Mouse (Mus musculus) CH12.LX (cell line): ENCODE results near the gene Klhl31. TPM values are rescaled to one million over a fixed set of nuclear protein-coding genes. Genes with fewer than 3 reads are reported as not detected.
A peak's percentile ranks its signal among the peaks of the same experiment; 100 is the strongest.

Source experiments
- DNase-seq: peaks from one replicate; pipeline ENCODE4 v3.0.0-alpha.2; 2013; ENCODE audit errors: extremely low read depth
- H3K27ac ChIP-seq: 2 replicates; pipeline ENCODE4 v1.5.1; 2012; ENCODE audit warnings: low read depth, mild to moderate bottlenecking, control low read depth, moderate library complexity; ENCODE audit not compliant: insufficient read depth
- H3K27me3 ChIP-seq: replicated peaks from 2 replicates; pipeline ENCODE3; 2012; ENCODE audit warnings: inconsistent platforms
- H3K36me3 ChIP-seq, 2 experiments: replicated peaks in 1 of 2; 2 replicates each; pipeline versions ENCODE3 to v1.6.1; 2012; ENCODE audit warnings: inconsistent platforms in 1 of 2, low read length in 1 of 2, mild to moderate bottlenecking in 1 of 2, mixed read lengths in 1 of 2, moderate library complexity in 1 of 2; ENCODE audit not compliant: control insufficient read depth in 1 of 2, insufficient read depth in 1 of 2
- H3K4me1 ChIP-seq, 2 experiments: 2 replicates each; pipeline ENCODE4 v1.6.1; 2012; ENCODE audit warnings: inconsistent platforms in 1 of 2, moderate library complexity in 1 of 2; ENCODE audit not compliant: insufficient read depth in 2 of 2, control insufficient read depth in 1 of 2
- H3K4me2 ChIP-seq: 2 replicates; pipeline ENCODE4 v1.6.1; 2012; ENCODE audit warnings: low read depth, mild to moderate bottlenecking, control low read depth; ENCODE audit not compliant: poor library complexity, insufficient read depth, severe bottlenecking
- H3K4me3 ChIP-seq, 3 experiments: fragments of 150-350 bp in 1 of 3; sonication (generic) in 1 of 3; replicated peaks in 1 of 3; 2 replicates each; pipeline versions ENCODE3 to v1.5.1; 2011 to 2012; ENCODE audit warnings: low read depth in 2 of 3, low read length in 2 of 3, mild to moderate bottlenecking in 2 of 3, moderate library complexity in 2 of 3, control low read depth in 1 of 3, improper control_type of control experiment in 1 of 3, inconsistent platforms in 1 of 3, mixed read lengths in 1 of 3; ENCODE audit not compliant: poor library complexity in 1 of 3
- H3K79me2 ChIP-seq: replicated peaks from 2 replicates; pipeline ENCODE4 v1.6.1; 2012; ENCODE audit warnings: mild to moderate bottlenecking, moderate library complexity; ENCODE audit not compliant: control insufficient read depth, poor library complexity, insufficient read depth, severe bottlenecking; ENCODE audit errors: extremely low read depth
- H3K9ac ChIP-seq: 2 replicates; pipeline ENCODE4 v1.6.1; 2012; ENCODE audit warnings: low read depth, mild to moderate bottlenecking, control low read depth, moderate library complexity; ENCODE audit not compliant: insufficient read depth
- H3K9me3 ChIP-seq: replicated peaks from 2 replicates; pipeline ENCODE3; 2012; ENCODE audit warnings: low read length, inconsistent platforms, mixed read lengths
- BHLHE40 ChIP-seq: IDR thresholded peaks from 2 replicates; pipeline ENCODE4 v1.6.1; 2011; ENCODE audit warnings: mild to moderate bottlenecking, low read depth, low read length, improper control_type of control experiment
- CHD1 ChIP-seq: IDR thresholded peaks from 2 replicates; pipeline ENCODE4 v1.6.1; 2012; ENCODE audit warnings: low read depth, low read length, improper control_type of control experiment, inconsistent platforms
- CHD2 ChIP-seq: IDR thresholded peaks from 2 replicates; pipeline ENCODE4 v1.6.1; 2011; ENCODE audit warnings: low read length, improper control_type of control experiment
- CTCF ChIP-seq, 2 experiments: IDR thresholded peaks in 1 of 2; conservative IDR thresholded peaks in 1 of 2; 2 replicates each; pipeline ENCODE4 v1.5.1; 2011 to 2012; ENCODE audit warnings: low read depth in 2 of 2, low read length in 2 of 2, improper control_type of control experiment in 1 of 2, inconsistent platforms in 1 of 2, mild to moderate bottlenecking in 1 of 2, moderate library complexity in 1 of 2
- ELF1 ChIP-seq: IDR thresholded peaks from 2 replicates; pipeline ENCODE4 v1.6.1; 2014; ENCODE audit warnings: low read depth, mild to moderate bottlenecking, inconsistent platforms, low read length, improper control_type of control experiment
- EP300 ChIP-seq: IDR thresholded peaks from 2 replicates; pipeline ENCODE4 v1.6.1; 2011; ENCODE audit warnings: low read length, improper control_type of control experiment
- GABPA ChIP-seq: IDR thresholded peaks from 2 replicates; pipeline ENCODE4 v1.6.1; 2012; ENCODE audit warnings: low read depth, low read length, improper control_type of control experiment, inconsistent platforms; ENCODE audit not compliant: insufficient replicate concordance
- HCFC1 ChIP-seq: IDR thresholded peaks from 2 replicates; pipeline ENCODE4 v1.6.1; 2012; ENCODE audit warnings: low read depth, mild to moderate bottlenecking, inconsistent platforms, low read length, improper control_type of control experiment
- IRF4 ChIP-seq: IDR thresholded peaks from 2 replicates; pipeline ENCODE4 v1.6.1; 2014; ENCODE audit warnings: low read depth, mild to moderate bottlenecking, inconsistent platforms, low read length, improper control_type of control experiment
- JUN ChIP-seq: IDR thresholded peaks from 2 replicates; pipeline ENCODE4 v1.6.1; 2011; ENCODE audit warnings: low read depth, mild to moderate bottlenecking, low read length, improper control_type of control experiment, moderate library complexity; ENCODE audit not compliant: insufficient read depth
- JUND ChIP-seq: conservative IDR thresholded peaks from 2 replicates; pipeline ENCODE4 v1.6.1; 2011; ENCODE audit warnings: low read depth, low read length, improper control_type of control experiment
- KAT2A ChIP-seq: IDR thresholded peaks from 2 replicates; pipeline ENCODE4 v1.6.1; 2012; ENCODE audit warnings: low read length, improper control_type of control experiment, inconsistent platforms; ENCODE audit not compliant: insufficient replicate concordance
- MAFK ChIP-seq: IDR thresholded peaks from 2 replicates; pipeline ENCODE4 v1.6.1; 2011; ENCODE audit warnings: low read length, improper control_type of control experiment; ENCODE audit not compliant: insufficient replicate concordance
- MAX ChIP-seq: IDR thresholded peaks from 2 replicates; pipeline ENCODE4 v1.6.1; 2011; ENCODE audit warnings: low read length, improper control_type of control experiment
- MEF2A ChIP-seq: IDR thresholded peaks from 2 replicates; pipeline ENCODE4 v1.6.1; 2014; ENCODE audit warnings: low read depth, mild to moderate bottlenecking, inconsistent platforms, low read length, improper control_type of control experiment, borderline replicate concordance
- MXI1 ChIP-seq: IDR thresholded peaks from 2 replicates; pipeline ENCODE4 v1.6.1; 2011; ENCODE audit warnings: mild to moderate bottlenecking, low read depth, low read length, improper control_type of control experiment
- MYC ChIP-seq: IDR thresholded peaks from 2 replicates; pipeline ENCODE4 v1.6.1; 2011; ENCODE audit warnings: low read depth, mild to moderate bottlenecking, improper control_type of control experiment, low read length
- NELFE ChIP-seq: IDR thresholded peaks from 2 replicates; pipeline ENCODE4 v1.6.1; 2011; ENCODE audit warnings: low read depth, low read length, improper control_type of control experiment
- NRF1 ChIP-seq: IDR thresholded peaks from 2 replicates; pipeline ENCODE4 v1.6.1; 2014; ENCODE audit warnings: low read depth, mild to moderate bottlenecking, inconsistent platforms, low read length, improper control_type of control experiment, moderate library complexity
- PAX5 ChIP-seq: IDR thresholded peaks from 2 replicates; pipeline ENCODE4 v1.6.1; 2012; ENCODE audit warnings: low read length, inconsistent platforms, mixed read lengths
- POLR2A ChIP-seq: IDR thresholded peaks from 2 replicates; pipeline ENCODE4 v1.6.1; 2011; ENCODE audit warnings: low read depth, mild to moderate bottlenecking, improper control_type of control experiment, low read length
- POLR2AphosphoS2 ChIP-seq: IDR thresholded peaks from 2 replicates; pipeline ENCODE4 v1.6.1; 2011; ENCODE audit warnings: low read depth, low read length, improper control_type of control experiment
- RAD21 ChIP-seq: IDR thresholded peaks from 2 replicates; pipeline ENCODE4 v1.6.1; 2011; ENCODE audit warnings: low read depth, mild to moderate bottlenecking, low read length, improper control_type of control experiment, moderate library complexity
- SIN3A ChIP-seq: IDR thresholded peaks from 2 replicates; pipeline ENCODE4 v1.6.1; 2012; ENCODE audit warnings: low read length, improper control_type of control experiment, inconsistent platforms
- SMC3 ChIP-seq: IDR thresholded peaks from 2 replicates; pipeline ENCODE4 v1.6.1; 2011; ENCODE audit warnings: low read depth, low read length, improper control_type of control experiment
- TBP ChIP-seq: conservative IDR thresholded peaks from 2 replicates; pipeline ENCODE4 v1.6.1; 2011; ENCODE audit warnings: low read depth, low read length, improper control_type of control experiment
- TCF12 ChIP-seq: IDR thresholded peaks from 2 replicates; pipeline ENCODE4 v1.6.1; 2014; ENCODE audit warnings: low read depth, mild to moderate bottlenecking, inconsistent platforms, low read length, improper control_type of control experiment
- UBTF ChIP-seq: IDR thresholded peaks from 2 replicates; pipeline ENCODE4 v1.6.1; 2012; ENCODE audit warnings: low read depth, mild to moderate bottlenecking, inconsistent platforms, low read length, improper control_type of control experiment, moderate library complexity
- USF2 ChIP-seq: conservative IDR thresholded peaks from 2 replicates; pipeline ENCODE4 v1.6.1; 2011; ENCODE audit warnings: low read depth, low read length, improper control_type of control experiment
- ZC3H11A ChIP-seq: IDR thresholded peaks from 2 replicates; pipeline ENCODE4 v1.6.1; 2012; ENCODE audit warnings: low read depth, mild to moderate bottlenecking, inconsistent platforms, low read length, improper control_type of control experiment
- ZMIZ1 ChIP-seq: IDR thresholded peaks from 2 replicates; pipeline ENCODE4 v1.6.1; 2012; ENCODE audit warnings: low read depth, mild to moderate bottlenecking, inconsistent platforms, low read length, improper control_type of control experiment
- ZNF384 ChIP-seq: IDR thresholded peaks from 2 replicates; pipeline ENCODE4 v1.6.1; 2012; ENCODE audit warnings: low read depth, low read length, improper control_type of control experiment, inconsistent platforms
- dilution Hi-C: fragments of 300-500 bp; cut with MboI; formaldehyde crosslinking; loops from 2 replicates; pipeline ENCODE4 v1.14.3; 2020; ENCODE audit warnings: low sequenced_read_pairs; ENCODE audit not compliant: extremely low pct_unique_long_range_greater_than_20kb, extremely low pct_ligation_motif_present
- in situ Hi-C: fragments of 300-500 bp; cut with MboI; formaldehyde crosslinking; loops from 3 replicates; pipeline ENCODE4 v1.14.3; 2019; ENCODE audit warnings: low sequenced_read_pairs, low pct_ligation_motif_present, low pct_unique_long_range_greater_than_20kb, mixed read lengths
- polyA plus RNA-seq: library from polyadenylated mRNA; unstranded; fragments of >175 nt; gene quantifications from 2 replicates; pipeline ENCODE4 v1.2.1, GENCODE M21; 2012; ENCODE audit warnings: low read depth; ENCODE audit not compliant: insufficient read length
- total RNA-seq, 2 experiments: library from RNA; depleted of rRNA; stranded (reverse); fragments of 300-350 nt in 1 of 2; fragments of >200 nt in 1 of 2; gene quantifications; 2 replicates each; pipeline ENCODE4 v1.2.3; 2012 to 2014

Klhl31 gene
- total and polyA plus RNA-seq, 3 experiments: not detected

GRCm38 (mm10) chr9:77655181-77655934 lies 19.1 kb downstream of the Klhl31 start:
- in situ Hi-C loops (loop anchor here (25.0 kb wide), 1 partner anchor 382 kb away; no protein-coding TSS in a partner anchor), dilution Hi-C loops (no loop called here)
- H3K4me3 ChIP-seq: peak overlapping the region; percentile 10 to 82 (median 49)
- H3K79me2 ChIP-seq: no peaks in the 10 kb centered on the region
- H3K4me1 ChIP-seq: peaks cover 16 to 24% of the 10 kb centered on the region in 2 experiments
- no peaks in the 10 kb centered on the region for H3K27me3 ChIP-seq
- H3K36me3 ChIP-seq: no peaks in the 10 kb centered on the region
- H3K9me3 ChIP-seq: peaks cover 4% of the 10 kb centered on the region
- no peak for DNase-seq
- H3K9ac ChIP-seq: no peak overlapping the region; the same call in 1 of the 2 replicates
- H3K27ac ChIP-seq: no peak overlapping the region
- TF ChIP-seq ELF1 (no peak; the same call in 1 of the 2 replicates), JUND (no peak), NELFE (no peak)
- peak overlapping the region; percentile 90 for H3K4me2 ChIP-seq

DNA sequence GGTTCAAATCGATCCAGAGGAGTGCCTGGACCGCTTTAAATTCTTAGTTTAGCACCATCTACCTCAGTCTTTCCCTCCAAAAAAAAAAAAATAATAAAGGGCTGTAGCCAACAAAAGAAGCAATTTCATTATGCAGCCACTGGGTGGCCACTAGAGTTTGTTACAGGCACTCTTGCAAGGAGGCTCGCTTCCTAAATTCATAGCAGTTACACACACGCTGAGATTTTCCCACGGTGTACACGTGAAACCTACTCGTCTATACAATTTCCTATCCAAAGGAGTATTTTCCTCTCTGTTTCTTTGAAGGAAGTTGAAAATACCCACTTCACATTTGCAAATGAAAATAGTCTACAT lies 19.6 kb downstream of the Klhl31 start:
- Histone ChIP-seq H3K9me3 (peaks cover 4% of the 10 kb centered on the region), H3K4me1 (peaks cover 16 to 24% of the 10 kb centered on the region in 2 experiments), H3K27ac (no peak overlapping the region), H3K27me3 (no peaks in the 10 kb centered on the region), H3K4me2 (peak overlapping the region; percentile 90), H3K79me2 (no peaks in the 10 kb centered on the region), H3K4me3 (peak overlapping the region; percentile 10 to 82 (median 49)), H3K36me3 (no peaks in the 10 kb centered on the region), H3K9ac (no peak overlapping the region)
- dilution Hi-C loops: no loop called here
- peak; percentile 86 for DNase-seq
- in situ Hi-C loops: loop anchor here (25.0 kb wide), 1 partner anchor 381 kb away; no protein-coding TSS in a partner anchor
- TF ChIP-seq GABPA: no peak
- no peak for TF ChIP-seq CHD2
- no peak; the same call in 1 of the 2 replicates for TF ChIP-seq MAX
- no peak for TF ChIP-seq CHD1
- TF ChIP-seq RAD21: peak; percentile 71
- no peak for TF ChIP-seq POLR2AphosphoS2
- TF ChIP-seq HCFC1: no peak
- TF ChIP-seq MXI1: no peak; the same call in 1 of the 2 replicates
- TF ChIP-seq UBTF: no peak
- TF ChIP-seq PAX5: no peak
- no peak for TF ChIP-seq USF2
- TF ChIP-seq MAFK: no peak
- TF ChIP-seq IRF4: peak; percentile 33; the same call in 1 of the 2 replicates
- TF ChIP-seq ZC3H11A: no peak
- peak; percentile 71 to 86; a peak in 3 of 4 replicates for TF ChIP-seq CTCF (conservative IDR thresholded peaks at IDR 0.05 in 1 of 2, IDR thresholded peaks at IDR 0.05 in 1 of 2; ENCODE audit: low read depth in 2 of 2, low read length in 2 of 2)
- TF ChIP-seq EP300: no peak
- TF ChIP-seq SMC3: peak; percentile 75
- TF ChIP-seq MYC: peak; percentile 77
- TF ChIP-seq POLR2A: no peak
- no peak for TF ChIP-seq TBP
- no peak for TF ChIP-seq ELF1
- TF ChIP-seq TCF12: no peak
- peak; percentile 96 for TF ChIP-seq ZNF384
- TF ChIP-seq BHLHE40: peak; percentile 22; the same call in 1 of the 2 replicates
- no peak for TF ChIP-seq NRF1
- no peak; the same call in 1 of the 2 replicates for TF ChIP-seq SIN3A
- TF ChIP-seq KAT2A: no peak
- TF ChIP-seq JUN: no peak
- no peak for TF ChIP-seq ZMIZ1
- no peak for TF ChIP-seq MEF2A
